Mouse (Mus musculus): ENCODE measurements around the gene Lce3d. TPM values are rescaled to one million over a fixed set of nuclear protein-coding genes. Genes with fewer than 3 reads are reported as not detected.

Lce3d gene
- polyA plus RNA-seq, 1 experiment from 2014 or later = not detected

DNA sequence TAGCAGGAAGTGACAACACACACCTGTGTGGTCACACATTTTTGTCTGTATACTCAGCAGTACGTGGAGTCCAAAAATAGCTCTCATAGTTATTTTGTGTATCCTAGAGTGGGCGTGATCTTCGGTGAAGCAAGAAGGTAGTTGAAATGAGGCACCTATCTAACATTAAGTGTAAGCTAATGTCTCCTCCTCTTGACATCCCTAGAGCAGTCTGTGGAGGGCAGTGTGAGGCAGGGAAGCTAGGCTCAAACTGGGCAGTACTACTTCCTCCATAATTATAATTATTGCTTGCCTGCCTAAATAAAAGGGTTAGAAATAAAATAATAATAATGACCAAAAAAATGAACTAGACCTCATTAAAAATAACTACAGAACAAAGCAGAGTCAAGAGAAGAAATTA lies 43.4 kb downstream of the Lce3d start:
- 68% methylated on average over 3 of the region's 3 CpGs for WGBS
- no peak overlapping the region for H3K4me3 ChIP-seq (ENCODE audit: low read length)
- H3K9me3 ChIP-seq (ENCODE audit: control insufficient read depth, low read length) = no peaks in the 10 kb centered on the region
- no peak overlapping the region for H3K9ac ChIP-seq (ENCODE audit: low read depth, low read length)
- no peaks in the 10 kb centered on the region for H3K27me3 ChIP-seq (replicated peaks; ENCODE audit: control insufficient read depth, insufficient read depth, low read length)
- H3K27ac ChIP-seq (ENCODE audit: low read length) = no peak overlapping the region
- H3K36me3 ChIP-seq (ENCODE audit: control insufficient read depth, insufficient read depth, low read length) = no peaks in the 10 kb centered on the region
- H3K4me1 ChIP-seq (ENCODE audit: control insufficient read depth, insufficient read depth, low read length) = no peaks in the 10 kb centered on the region
- no peak overlapping the region for H3K4me2 ChIP-seq (ENCODE audit: low read depth, low read length)
- no peak for ATAC-seq

DNA sequence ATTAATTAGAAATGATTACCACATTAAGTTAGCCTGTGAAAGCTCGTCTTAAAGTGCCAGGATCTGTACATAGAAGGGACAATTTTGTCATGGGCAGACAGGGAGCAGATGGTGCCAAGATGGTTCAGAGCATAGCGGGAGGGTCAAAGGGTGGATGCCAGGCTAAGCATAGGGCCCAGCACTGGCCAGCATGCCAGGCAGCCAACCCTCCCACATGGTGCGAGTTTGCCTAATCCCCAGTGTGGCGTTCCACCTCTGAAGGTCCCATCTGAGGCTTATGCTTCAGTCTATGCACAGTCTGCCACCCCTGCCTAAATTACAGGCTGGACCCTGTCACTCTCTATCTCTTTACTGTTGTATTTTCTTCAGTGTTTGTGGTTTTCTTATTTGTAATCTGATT lies 45.7 kb downstream of the Lce3d start:
- Histone ChIP-seq H3K4me2 (ENCODE audit: low read depth, low read length) (no peak overlapping the region), H3K36me3 (ENCODE audit: control insufficient read depth, insufficient read depth, low read length) (no peaks in the 10 kb centered on the region), H3K4me1 (ENCODE audit: control insufficient read depth, insufficient read depth, low read length) (no peaks in the 10 kb centered on the region), H3K9ac (ENCODE audit: low read depth, low read length) (no peak overlapping the region), H3K9me3 (ENCODE audit: control insufficient read depth, low read length) (no peaks in the 10 kb centered on the region), H3K27ac (ENCODE audit: low read length) (no peak overlapping the region), H3K4me3 (ENCODE audit: low read length) (no peak overlapping the region), H3K27me3 (replicated peaks; ENCODE audit: control insufficient read depth, insufficient read depth, low read length) (no peaks in the 10 kb centered on the region)
- 62% methylated on average over 4 of the region's 4 CpGs for WGBS
- ATAC-seq = no peak

Other genes with a start within 250 kb of the Lce3d start
- gene Lce1e, start 248.3 kb upstream of the Lce3d start, polyA plus RNA-seq (2015; fragmentation: Nextera tagmentation; extraction: Ambion mirVana) = not detected in 2 replicates
- gene Lce1f, start 237.0 kb upstream of the Lce3d start, polyA plus RNA-seq (2015; fragmentation: Nextera tagmentation; extraction: Ambion mirVana) = not detected in 2 replicates
- gene Gm38119, start 218.3 kb upstream of the Lce3d start, polyA plus RNA-seq (2015; fragmentation: Nextera tagmentation; extraction: Ambion mirVana) = not detected in 2 replicates
- not detected in 2 replicates for gene Lce1g, start 205.1 kb upstream of the Lce3d start, polyA plus RNA-seq (2015; fragmentation: Nextera tagmentation; extraction: Ambion mirVana)
- gene Lce1h, start 192.3 kb upstream of the Lce3d start, polyA plus RNA-seq (2015; fragmentation: Nextera tagmentation; extraction: Ambion mirVana) = not detected in 2 replicates
- not detected in 2 replicates for gene Lce1i, start 178.5 kb upstream of the Lce3d start, polyA plus RNA-seq (2015; fragmentation: Nextera tagmentation; extraction: Ambion mirVana)
- not detected in 2 replicates for gene Lce1j, start 166.9 kb upstream of the Lce3d start, polyA plus RNA-seq (2015; fragmentation: Nextera tagmentation; extraction: Ambion mirVana)
- not detected in 2 replicates for gene Lce1k, start 149.5 kb upstream of the Lce3d start, polyA plus RNA-seq (2015; fragmentation: Nextera tagmentation; extraction: Ambion mirVana)
- gene Kprp, start 130.1 kb upstream of the Lce3d start, polyA plus RNA-seq (2015; fragmentation: Nextera tagmentation; extraction: Ambion mirVana) = not detected in 2 replicates
- gene Lce1l, start 106.1 kb upstream of the Lce3d start, polyA plus RNA-seq (2015; fragmentation: Nextera tagmentation; extraction: Ambion mirVana) = not detected in 2 replicates
- gene 2310050C09Rik, start 87.2 kb upstream of the Lce3d start, polyA plus RNA-seq (2015; fragmentation: Nextera tagmentation; extraction: Ambion mirVana) = not detected in 2 replicates
- gene Lce3a, start 31.2 kb upstream of the Lce3d start, polyA plus RNA-seq (2015; fragmentation: Nextera tagmentation; extraction: Ambion mirVana) = not detected in 2 replicates
- gene Lce3b, start 24.4 kb upstream of the Lce3d start, polyA plus RNA-seq (2015; fragmentation: Nextera tagmentation; extraction: Ambion mirVana) = not detected in 2 replicates
- not detected in 2 replicates for gene Lce3c, start 12.9 kb upstream of the Lce3d start, polyA plus RNA-seq (2015; fragmentation: Nextera tagmentation; extraction: Ambion mirVana)
- not detected in 2 replicates for gene Lce3e, start 9.7 kb downstream of the Lce3d start, polyA plus RNA-seq (2015; fragmentation: Nextera tagmentation; extraction: Ambion mirVana)
- gene Lce3f, start 34.8 kb downstream of the Lce3d start, polyA plus RNA-seq (2015; fragmentation: Nextera tagmentation; extraction: Ambion mirVana) = not detected in 2 replicates
- not detected in 2 replicates for gene Crct1, start 58.3 kb downstream of the Lce3d start, polyA plus RNA-seq (2015; fragmentation: Nextera tagmentation; extraction: Ambion mirVana)
- gene Lce1m, start 61.7 kb downstream of the Lce3d start, polyA plus RNA-seq (2015; fragmentation: Nextera tagmentation; extraction: Ambion mirVana) = not detected in 2 replicates
- gene Gm4858, start 111.4 kb downstream of the Lce3d start, polyA plus RNA-seq (2015; fragmentation: Nextera tagmentation; extraction: Ambion mirVana) = not detected in 2 replicates
- gene Crnn, start 187.4 kb downstream of the Lce3d start, polyA plus RNA-seq (2015; fragmentation: Nextera tagmentation; extraction: Ambion mirVana) = not detected in 2 replicates
- not detected in 2 replicates for gene Flg2, start 239.9 kb downstream of the Lce3d start, polyA plus RNA-seq (2015; fragmentation: Nextera tagmentation; extraction: Ambion mirVana)